Mouse (Mus musculus) forebrain, embryonic 10.5 days (tissue): ENCODE data around the gene Zfp628. TPM values are rescaled to one million over a fixed set of nuclear protein-coding genes. Genes with fewer than 3 reads are reported as not detected.

Experiments
- DNase-seq: peaks from one replicate; pipeline ENCODE4 v3.0.0-alpha.2; 2017; ENCODE audit warnings: low spot score; ENCODE audit errors: extremely low spot score
- H3K27ac ChIP-seq: fragments of 300-500 bp; sonication (generic); 2 replicates; pipeline ENCODE4 v1.5.1; 2016; ENCODE audit warnings: mild to moderate bottlenecking
- H3K27me3 ChIP-seq: fragments of 300-500 bp; sonication (generic); 2 replicates; pipeline ENCODE4 v1.6.1; 2016; ENCODE audit warnings: mild to moderate bottlenecking; ENCODE audit not compliant: poor library complexity, severe bottlenecking
- H3K36me3 ChIP-seq: fragments of 300-500 bp; sonication (generic); replicated peaks from 2 replicates; pipeline ENCODE4 v1.6.1; 2016; ENCODE audit warnings: mild to moderate bottlenecking, moderate library complexity
- H3K4me1 ChIP-seq: fragments of 300-500 bp; sonication (generic); 2 replicates; pipeline ENCODE4 v1.6.1; 2016
- H3K4me3 ChIP-seq: fragments of 300-500 bp; sonication (generic); 2 replicates; pipeline ENCODE4 v1.5.1; 2016; ENCODE audit warnings: mild to moderate bottlenecking, moderate library complexity
- H3K9me3 ChIP-seq: fragments of 300-500 bp; sonication (generic); 2 replicates; pipeline ENCODE4 v1.6.1; 2016; ENCODE audit warnings: mild to moderate bottlenecking, moderate library complexity
- WGBS: fragments of 180-500 bp; shearing (Covaris S2); methylation state at CpG from one replicate; pipeline ENCODE4 v1.1.7; 2016; 5-methylcytosine and 5-hydroxymethylcytosine counted together
- polyA plus RNA-seq: library from polyadenylated mRNA; unstranded; fragments of >200 nt; fragmentation: Nextera tagmentation; extraction: Ambion mirVana; gene quantifications from 2 replicates; pipeline ENCODE4 v1.2.1, GENCODE M21; 2016

The Zfp628 gene
- polyA plus RNA-seq, 1 experiment from 2014 or later, result 4.1 TPM

DNA sequence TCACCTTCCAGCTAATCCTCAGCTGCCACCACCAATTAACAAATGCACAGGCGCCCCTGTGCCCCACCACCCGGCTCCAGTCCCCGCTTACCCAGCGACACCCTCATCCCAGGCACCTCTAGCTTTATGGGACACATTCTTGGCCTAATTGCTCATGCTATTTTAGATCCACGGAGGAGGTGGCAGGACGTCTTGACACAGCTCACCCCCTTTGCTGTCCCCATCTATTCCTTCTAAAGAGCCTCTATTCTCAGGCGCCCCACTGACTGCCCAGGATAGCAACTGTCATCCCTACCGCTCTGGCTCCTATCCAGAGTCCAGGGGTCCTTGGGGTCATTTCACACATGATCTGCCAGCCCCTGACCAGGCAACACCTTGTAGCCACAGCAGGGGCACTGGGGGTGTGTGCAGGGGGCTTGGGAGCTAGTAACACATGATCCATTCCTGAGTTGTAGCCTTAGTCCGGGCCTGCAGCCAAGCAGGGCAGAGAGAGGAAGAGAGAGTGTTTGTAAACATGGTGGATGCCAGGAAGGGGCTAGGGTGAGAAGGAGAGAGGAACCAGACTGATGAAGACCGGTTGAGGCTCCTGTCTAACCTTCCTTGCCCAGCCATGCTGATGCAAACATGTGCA, 38.9 kb downstream of the Zfp628 start:
- DNase-seq, result no peak
- no peaks in the 10 kb centered on the region for H3K27me3 ChIP-seq
- no peak overlapping the region for H3K27ac ChIP-seq
- no peaks in the 10 kb centered on the region for H3K36me3 ChIP-seq
- no peaks in the 10 kb centered on the region for H3K9me3 ChIP-seq
- H3K4me1 ChIP-seq, result no peaks in the 10 kb centered on the region
- H3K4me3 ChIP-seq, result no peak overlapping the region
- 35% methylated on average over 10 of the region's 10 CpGs for WGBS

DNA sequence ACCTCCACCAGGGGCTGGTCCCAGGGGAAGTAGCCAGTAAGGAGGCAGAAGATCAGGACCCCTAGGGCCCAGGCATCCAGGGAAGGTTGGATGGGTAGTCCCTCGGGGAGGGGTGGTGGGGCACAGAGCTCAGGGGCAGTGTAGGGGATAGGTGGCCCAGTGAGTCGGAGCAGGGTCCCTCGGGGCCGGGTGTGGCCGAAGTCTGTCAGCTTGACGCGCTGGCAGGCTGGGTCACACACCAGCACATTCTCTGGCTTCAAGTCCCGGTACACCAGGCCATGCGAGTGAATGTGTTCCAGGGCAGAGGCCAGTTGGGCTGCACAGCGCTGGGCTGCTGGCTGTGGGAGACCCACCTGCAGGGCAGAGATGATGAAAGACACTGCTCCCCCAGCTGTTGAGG, 42.3 kb downstream of the Zfp628 start:
- Histone ChIP-seq H3K27me3 (no peaks in the 10 kb centered on the region), H3K4me1 (no peaks in the 10 kb centered on the region), H3K9me3 (no peaks in the 10 kb centered on the region), H3K27ac (no peak overlapping the region), H3K36me3 (no peaks in the 10 kb centered on the region), H3K4me3 (no peak overlapping the region)
- no peak for DNase-seq
- WGBS, result 88% methylated on average over 10 of the region's 10 CpGs

DNA sequence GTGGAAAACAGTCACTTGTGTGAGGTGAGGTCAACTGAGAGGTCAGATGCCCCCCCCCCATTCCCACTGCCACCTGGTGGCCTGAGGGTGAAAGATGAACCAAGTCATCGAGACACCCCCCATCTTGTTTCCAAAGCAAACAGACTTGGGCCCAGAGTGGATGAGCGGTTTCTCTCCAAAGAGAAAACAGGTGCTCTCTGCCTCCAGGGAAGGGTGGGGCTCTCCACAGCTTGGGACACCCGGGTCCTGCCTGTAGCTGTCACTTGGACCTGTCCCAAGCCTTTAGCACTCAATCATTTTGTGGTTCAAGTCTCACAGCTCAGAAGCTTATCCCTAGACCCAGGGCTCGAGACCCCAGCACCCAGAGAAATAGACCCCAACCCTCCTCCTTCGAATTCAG, 48.5 kb downstream of the Zfp628 start:
- no peaks in the 10 kb centered on the region for H3K9me3 ChIP-seq
- H3K27me3 ChIP-seq, result no peaks in the 10 kb centered on the region
- peaks cover 7% of the 10 kb centered on the region for H3K4me1 ChIP-seq
- H3K27ac ChIP-seq, result no peak overlapping the region
- H3K4me3 ChIP-seq, result no peak overlapping the region
- no peak for DNase-seq
- H3K36me3 ChIP-seq, result no peaks in the 10 kb centered on the region
- 80% methylated on average over 5 of the region's 5 CpGs for WGBS

DNA sequence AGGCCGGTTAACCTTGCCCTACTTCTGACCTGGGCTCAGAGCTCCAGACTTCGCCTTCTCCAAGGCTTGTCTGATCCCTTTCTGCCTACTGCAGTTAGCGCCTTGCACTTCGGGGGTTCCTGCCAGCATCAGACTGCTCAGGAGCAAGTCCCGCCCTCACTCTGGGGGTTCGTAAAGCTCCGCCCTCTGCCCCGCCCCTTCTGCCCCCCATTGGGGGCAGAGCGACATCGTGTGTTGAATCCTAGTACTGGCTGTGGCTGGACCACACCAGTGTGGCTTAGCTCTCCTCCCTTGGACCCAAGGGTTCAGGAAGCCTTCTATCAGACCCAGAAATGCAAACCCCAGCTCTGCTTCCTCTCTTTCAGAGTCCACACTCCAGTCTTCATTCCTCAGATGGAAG, 49.3 kb downstream of the Zfp628 start, which contains the start of gene Sbk2:
TSS of gene Sbk2 (minus strand) at position 135 of the 400 bp plus-strand sequence.
- H3K27ac ChIP-seq, result no peak within 1 kb of the TSS
- H3K4me3 ChIP-seq, result peak within 1 kb of the TSS; percentile 19
- H3K36me3 ChIP-seq, result no peaks in the 10 kb centered on the region
- no peaks in the 10 kb centered on the region for H3K9me3 ChIP-seq
- peak; percentile 55 for DNase-seq
- WGBS, result 8% methylated on average over 10 of the region's 10 CpGs
- no peaks in the 10 kb centered on the region for H3K27me3 ChIP-seq
- peaks cover 7% of the 10 kb centered on the region for H3K4me1 ChIP-seq

DNA sequence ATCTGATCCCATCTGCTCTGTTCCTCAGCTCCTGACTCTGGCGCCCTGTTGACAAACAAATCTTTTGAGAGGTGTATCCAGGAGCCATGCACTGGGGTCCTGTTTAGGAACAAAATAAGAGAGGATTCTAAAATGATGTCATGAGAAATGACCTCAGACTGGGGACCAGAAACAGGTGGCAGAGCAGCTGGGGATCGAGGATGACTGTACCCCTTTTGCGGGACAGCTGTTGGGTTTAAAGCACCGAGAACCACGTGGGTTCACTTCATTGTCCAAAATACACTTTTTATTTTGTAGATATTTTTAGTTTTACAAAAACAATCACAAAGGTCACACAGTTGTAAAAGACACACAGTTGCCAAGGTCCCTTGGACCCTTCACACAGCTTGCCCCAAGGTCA, 50.0 kb downstream of the Zfp628 start:
- no peaks in the 10 kb centered on the region for H3K27me3 ChIP-seq
- peaks cover 7% of the 10 kb centered on the region for H3K4me1 ChIP-seq
- no peaks in the 10 kb centered on the region for H3K36me3 ChIP-seq
- DNase-seq, result no peak
- no peak overlapping the region for H3K27ac ChIP-seq
- no peak overlapping the region for H3K4me3 ChIP-seq
- no peaks in the 10 kb centered on the region for H3K9me3 ChIP-seq
- 81% methylated on average over 5 of the region's 5 CpGs for WGBS

DNA sequence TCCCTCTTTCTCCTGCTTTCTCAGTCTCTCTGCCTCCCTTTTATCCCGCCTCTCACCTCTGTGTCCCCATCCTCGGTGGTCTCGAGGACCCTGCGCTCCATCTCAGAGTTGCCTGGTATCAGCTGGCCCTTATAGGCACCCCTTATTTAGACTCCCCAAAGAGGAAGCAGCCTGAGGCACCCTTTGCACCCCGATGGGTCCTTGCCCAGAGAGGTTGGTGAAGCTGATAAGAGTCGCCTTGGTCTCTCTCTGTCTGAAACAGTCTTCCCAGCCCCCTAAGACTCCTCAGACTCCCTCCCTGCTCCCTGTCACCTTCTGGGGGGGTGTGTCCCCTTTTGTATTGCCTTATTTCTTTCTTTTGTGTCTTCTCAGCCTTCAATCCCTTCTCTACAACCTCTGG, 56.1 kb downstream of the Zfp628 start, which contains the start of gene Sbk3:
TSS of gene Sbk3 (minus strand) at position 101 of the 400 bp plus-strand sequence.
- Histone ChIP-seq H3K27ac (0 out of 2 replicates have a peak within 1 kb of the TSS, but pooled peaks have one; percentile 37), H3K4me3 (no peak within 1 kb of the TSS), H3K4me1 (peaks cover 17% of the 10 kb centered on the region), H3K36me3 (no peaks in the 10 kb centered on the region), H3K27me3 (no peaks in the 10 kb centered on the region), H3K9me3 (no peaks in the 10 kb centered on the region)
- no peak for DNase-seq
- 44% methylated on average over 6 of the region's 6 CpGs for WGBS

Other genes starting within 250 kb of the Zfp628 start
- 135 and 137 TPM in 2 replicates for gene Hspbp1, start 230.1 kb upstream of the Zfp628 start, polyA plus RNA-seq
- gene Brsk1, start 224.6 kb upstream of the Zfp628 start, polyA plus RNA-seq, result 2.2 TPM in 2 replicates
- 0.11 and 0.20 TPM in 2 replicates for gene Tmem150b, start 190.0 kb upstream of the Zfp628 start, polyA plus RNA-seq
- gene Kmt5c, start 175.1 kb upstream of the Zfp628 start, polyA plus RNA-seq, result 98.9 and 101 TPM in 2 replicates
- gene Cox6b2, start 162.1 kb upstream of the Zfp628 start, polyA plus RNA-seq, result 40.4 and 44.2 TPM in 2 replicates
- gene Fam71e2, start 143.9 kb upstream of the Zfp628 start, polyA plus RNA-seq, result not detected in 2 replicates
- gene Il11, start 132.4 kb upstream of the Zfp628 start, polyA plus RNA-seq, result not detected in 2 replicates
- gene Tmem190, start 132.3 kb upstream of the Zfp628 start, polyA plus RNA-seq, result 0.34 TPM in 1 of 2 replicates, not detected in the other
- 3.9 and 4.4 TPM in 2 replicates for gene Tmem238, start 125.6 kb upstream of the Zfp628 start, polyA plus RNA-seq
- gene Rpl28, start 122.3 kb upstream of the Zfp628 start, polyA plus RNA-seq, result 374 and 397 TPM in 2 replicates
- 399 and 408 TPM in 2 replicates for gene Ube2s, start 102.6 kb upstream of the Zfp628 start, polyA plus RNA-seq
- 0.47 and 0.79 TPM in 2 replicates for gene Shisa7, start 70.5 kb upstream of the Zfp628 start, polyA plus RNA-seq
- gene Isoc2b, start 45.0 kb upstream of the Zfp628 start, polyA plus RNA-seq, result 2.6 and 2.9 TPM in 2 replicates
- gene Isoc2a, start 38.1 kb upstream of the Zfp628 start, polyA plus RNA-seq, result 0.73 and 1.0 TPM in 2 replicates
- gene Gm36210, start 8.7 kb upstream of the Zfp628 start, polyA plus RNA-seq, result 0.12 and 0.22 TPM in 2 replicates
- gene Nat14, start 6.8 kb downstream of the Zfp628 start, polyA plus RNA-seq, result 8.1 and 8.3 TPM in 2 replicates
- gene Ssc5d, start 10.6 kb downstream of the Zfp628 start, polyA plus RNA-seq, result 1.2 and 1.3 TPM in 2 replicates
- gene Sbk2, start 49.2 kb downstream of the Zfp628 start, polyA plus RNA-seq, result 0.11 TPM in 1 of 2 replicates, not detected in the other
- gene Sbk3, start 56.0 kb downstream of the Zfp628 start, polyA plus RNA-seq, result 0.10 TPM in 1 of 2 replicates, not detected in the other
- 27.3 and 28.7 TPM in 2 replicates for gene Zfp579, start 80.9 kb downstream of the Zfp628 start, polyA plus RNA-seq
- gene Zfp524, start 99.2 kb downstream of the Zfp628 start, polyA plus RNA-seq, result 8.4 and 9.4 TPM in 2 replicates
- 54.0 and 54.1 TPM in 2 replicates for gene Fiz1, start 99.5 kb downstream of the Zfp628 start, polyA plus RNA-seq
- gene Gm44973, start 100.3 kb downstream of the Zfp628 start, polyA plus RNA-seq, result 1.0 and 1.1 TPM in 2 replicates
- gene Zfp865, start 105.2 kb downstream of the Zfp628 start, polyA plus RNA-seq, result 5.1 and 5.7 TPM in 2 replicates
- gene Ccdc106, start 105.3 kb downstream of the Zfp628 start, polyA plus RNA-seq, result 4.7 and 6.6 TPM in 2 replicates
- gene 4632433K11Rik, start 118.9 kb downstream of the Zfp628 start, polyA plus RNA-seq, result not detected in 2 replicates
- 3.0 and 3.8 TPM in 2 replicates for gene Zfp784, start 123.2 kb downstream of the Zfp628 start, polyA plus RNA-seq
- 38.0 and 38.8 TPM in 2 replicates for gene Zfp580, start 136.3 kb downstream of the Zfp628 start, polyA plus RNA-seq
- gene U2af2, start 146.9 kb downstream of the Zfp628 start, polyA plus RNA-seq, result 181 and 196 TPM in 2 replicates
- gene Epn1, start 165.0 kb downstream of the Zfp628 start, polyA plus RNA-seq, result 53.5 and 54.6 TPM in 2 replicates
- not detected in 2 replicates for gene Rfpl4, start 201.7 kb downstream of the Zfp628 start, polyA plus RNA-seq
- gene Rasl2-9, start 210.7 kb downstream of the Zfp628 start, polyA plus RNA-seq, result 0.24 TPM in 1 of 2 replicates, not detected in the other
- 0.01 TPM in 1 of 2 replicates, not detected in the other for gene Vmn1r55, start 234.5 kb downstream of the Zfp628 start, polyA plus RNA-seq